Mouse (Mus musculus) lung, postnatal 0 days (tissue): Measurements from ENCODE around the gene Grip2.

ENCODE experiments used
- CTCF ChIP-seq: IDR thresholded peaks from 2 replicates; pipeline ENCODE4 v1.5.1; 2016; ENCODE audit warnings: antibody characterized with exemption, mild to moderate bottlenecking
- EP300 ChIP-seq: IDR thresholded peaks from 2 replicates; pipeline ENCODE4 v1.6.1; 2016; ENCODE audit warnings: antibody characterized with exemption, mild to moderate bottlenecking, control low read depth

- TF ChIP-seq CTCF (no peak), EP300 (no peak)
Measured at GRCm38 (mm10) chr6:91743886-91744285, 83.2 kb downstream of the Grip2 start.
